Mouse (Mus musculus) lung, adult 2 months (tissue): Measurements from ENCODE around the gene Fam214b. TPM values are rescaled to one million over a fixed set of nuclear protein-coding genes. Genes with fewer than 3 reads are reported as not detected.

ENCODE experiments used
- DNase-seq: peaks from one replicate; pipeline ENCODE4 v3.0.0; 2022
- H3K4me1 ChIP-seq: fragments of 200-500 bp; 2 replicates; pipeline ENCODE4 v1.6.1; 2011; ENCODE audit warnings: low read length; ENCODE audit not compliant: control insufficient read depth, insufficient read depth
- H3K4me3 ChIP-seq: fragments of 200-500 bp; replicated peaks from 2 replicates; pipeline ENCODE3; 2011; ENCODE audit warnings: low read depth, mild to moderate bottlenecking, control low read depth, low read length; ENCODE audit errors: extremely low read depth
- CTCF ChIP-seq: fragments of 200-500 bp; IDR thresholded peaks from 2 replicates; pipeline ENCODE4 v1.5.1; 2011; ENCODE audit warnings: mild to moderate bottlenecking, low read length, control low read depth; ENCODE audit not compliant: insufficient read depth
- POLR2A ChIP-seq: fragments of 200-500 bp; IDR thresholded peaks from 2 replicates; pipeline ENCODE4 v1.6.1; 2011; ENCODE audit warnings: low read depth, mild to moderate bottlenecking, control low read depth, low read length, borderline replicate concordance; ENCODE audit errors: extremely low read depth
- WGBS: fragments of 180-500 bp; shearing (Covaris S2); methylation state at CpG from one replicate; pipeline ENCODE4 v1.1.7; 2018; 5-methylcytosine and 5-hydroxymethylcytosine counted together
- polyA plus RNA-seq: library from polyadenylated mRNA; depleted of rRNA; stranded (reverse); fragments of >200 nt; gene quantifications from 2 replicates; pipeline ENCODE4 v1.2.3, GENCODE M21; 2012; rRNA removed

Fam214b gene
- polyA plus RNA-seq, result 17.5 and 24.9 TPM in 2 replicates

GRCm38 (mm10) chr4:43045659-43046302 is at the start of gene Fam214b:
TSS of gene Fam214b (minus strand) at chr4:43046220.
- DNase-seq, result peak; percentile 100
- WGBS, result under 1% methylated on average over 33 of the region's 33 CpGs
- peaks cover 12% of the 10 kb centered on the region for H3K4me1 ChIP-seq
- peak; percentile 74; the same call in 1 of the 2 replicates for TF ChIP-seq POLR2A
- no peak for TF ChIP-seq CTCF
- peak within 1 kb of the TSS; percentile 73 for H3K4me3 ChIP-seq

DNA sequence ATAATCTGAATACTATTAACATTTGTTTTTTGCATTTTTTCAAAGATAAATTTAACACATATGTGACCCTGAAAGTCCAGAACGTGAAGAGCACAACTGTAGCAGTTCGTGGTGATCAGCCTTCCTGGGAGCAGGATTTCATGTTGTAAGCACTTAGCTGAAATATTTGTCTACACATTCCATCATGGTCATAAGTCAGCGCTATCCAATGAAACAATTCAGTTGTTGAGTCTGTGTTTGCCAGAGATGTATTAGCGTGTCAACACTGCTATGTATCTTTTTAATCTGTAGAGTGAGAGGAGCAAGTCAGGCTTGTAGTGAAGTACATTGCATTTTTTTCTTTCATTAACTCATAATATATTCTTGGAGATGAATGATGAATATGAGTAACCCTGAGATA is 45.2 kb upstream of the Fam214b start:
- WGBS, result 50% methylated on average over 4 of the region's 4 CpGs
- no peak for TF ChIP-seq CTCF
- TF ChIP-seq POLR2A, result no peak
- Histone ChIP-seq H3K4me1 (no peaks in the 10 kb centered on the region), H3K4me3 (no peak overlapping the region)
- no peak for DNase-seq

DNA sequence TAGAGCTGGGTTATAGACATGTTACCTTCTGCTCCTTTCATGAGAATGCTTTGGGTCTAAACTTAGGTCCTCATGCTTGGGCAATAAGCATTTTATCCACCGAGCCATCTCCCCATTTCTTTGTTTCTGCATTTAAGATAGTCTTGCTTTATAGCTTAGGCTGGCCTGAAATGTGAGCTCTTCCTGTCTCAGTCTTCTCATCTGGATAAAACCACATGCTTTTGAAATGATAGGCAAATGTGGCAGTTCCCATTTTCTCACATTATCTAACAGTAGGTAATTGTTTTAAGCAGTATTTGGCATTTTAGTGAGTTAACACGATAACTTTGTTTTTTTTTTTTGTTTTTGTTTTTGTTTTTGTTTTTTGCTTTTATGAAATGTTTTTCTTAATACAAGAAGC is 43.9 kb upstream of the Fam214b start:
- TF ChIP-seq CTCF, result no peak
- no peak for TF ChIP-seq POLR2A
- WGBS, result 88% methylated on average over 2 of the region's 2 CpGs
- DNase-seq, result no peak
- Histone ChIP-seq H3K4me3 (no peak overlapping the region), H3K4me1 (no peaks in the 10 kb centered on the region)

- WGBS, result 60% methylated on average over 2 of the region's 2 CpGs
- Histone ChIP-seq H3K4me3 (no peak overlapping the region), H3K4me1 (no peaks in the 10 kb centered on the region)
- DNase-seq, result no peak
- TF ChIP-seq POLR2A (no peak), CTCF (no peak)
These were observed 36.4 kb upstream of the Fam214b start for GRCm38 (mm10) chr4:43082458-43082857.

GRCm38 (mm10) chr4:43078071-43078718 is 32.2 kb upstream of the Fam214b start:
- H3K4me1 ChIP-seq, result no peaks in the 10 kb centered on the region
- DNase-seq, result no peak
- 38% methylated on average over 7 of the region's 7 CpGs for WGBS

GRCm38 (mm10) chr4:43074923-43075322 is 28.9 kb upstream of the Fam214b start:
- no peak for DNase-seq
- Histone ChIP-seq H3K4me1 (no peaks in the 10 kb centered on the region), H3K4me3 (no peak overlapping the region)
- TF ChIP-seq CTCF (no peak), POLR2A (no peak)

More at GRCm38 (mm10) chr4:43078071-43078718, 32.2 kb upstream of the Fam214b start:
- no peak for TF ChIP-seq CTCF
- TF ChIP-seq POLR2A, result no peak
- no peak overlapping the region for H3K4me3 ChIP-seq

GRCm38 (mm10) chr4:43065471-43065870 is 19.5 kb upstream of the Fam214b start:
- Histone ChIP-seq H3K4me3 (no peak overlapping the region), H3K4me1 (peaks cover 3% of the 10 kb centered on the region)
- no peak for TF ChIP-seq CTCF
- TF ChIP-seq POLR2A, result no peak
- 97% methylated on average over 4 of the region's 4 CpGs for WGBS
- no peak for DNase-seq

DNA sequence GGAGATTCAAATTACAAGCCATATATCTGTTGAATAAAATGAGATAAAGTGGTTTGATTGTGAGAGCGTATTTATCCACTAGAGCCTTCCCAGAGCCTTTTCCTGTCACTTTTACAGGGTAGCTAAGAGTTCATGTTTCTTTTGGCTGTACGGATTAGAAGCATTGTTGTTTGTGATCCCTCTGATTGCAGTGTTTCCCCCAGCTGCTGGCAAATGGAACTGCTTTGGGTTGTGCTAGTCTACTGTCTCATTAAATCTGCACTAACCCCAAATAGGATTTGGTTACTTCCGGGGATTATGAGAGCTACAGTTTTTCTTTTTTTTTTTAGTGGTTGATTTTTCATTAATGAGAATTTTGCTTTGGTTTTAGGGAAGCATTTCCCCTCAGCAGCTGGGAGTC is 14.3 kb upstream of the Fam214b start:
- Histone ChIP-seq H3K4me1 (0 out of 2 replicates have a peak, but pooled peaks cover 2% of the 10 kb centered on the region), H3K4me3 (no peak overlapping the region)
- no peak for DNase-seq
- 44% methylated on average over 3 of the region's 3 CpGs for WGBS
- TF ChIP-seq CTCF, result no peak
- no peak for TF ChIP-seq POLR2A

DNA sequence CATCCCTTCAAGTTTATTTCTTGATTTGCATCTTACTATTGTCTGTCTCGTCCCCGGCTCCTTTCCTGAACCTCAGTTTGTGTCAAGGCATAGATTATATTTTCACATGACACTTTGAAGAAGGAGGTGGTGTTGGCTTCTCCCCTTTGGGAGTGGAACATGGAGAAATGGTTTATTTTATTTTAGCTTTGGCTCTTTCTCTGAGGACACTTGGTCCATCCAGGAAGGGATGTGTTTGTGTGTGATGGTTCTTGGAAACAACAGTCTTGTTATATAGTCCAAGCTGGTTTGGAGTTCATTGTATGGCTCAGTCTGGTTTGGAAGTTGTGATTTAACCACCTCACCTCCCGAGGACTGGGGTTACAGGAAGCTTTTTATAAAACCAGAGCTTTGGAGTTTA is 13.7 kb upstream of the Fam214b start:
- Histone ChIP-seq H3K4me3 (no peak overlapping the region), H3K4me1 (0 out of 2 replicates have a peak, but pooled peaks cover 2% of the 10 kb centered on the region)
- TF ChIP-seq CTCF, result no peak
- TF ChIP-seq POLR2A, result no peak
- no peak for DNase-seq
- WGBS, result 23% methylated on average over 3 of the region's 3 CpGs
